Mouse (Mus musculus) liver, embryonic 11.5 days (tissue): ENCODE measurements around the gene Cxcr5. TPM values are rescaled to one million over a fixed set of nuclear protein-coding genes. Genes with fewer than 3 reads are reported as not detected.

Source experiments
- ATAC-seq: fragments of 200-750 bp; cut with Nextera tagmentation; replicated peaks from 2 replicates; pipeline ENCODE4 v1.8.0; 2017; ENCODE audit warnings: moderate number of reproducible peaks, mild to moderate bottlenecking, moderate TSS enrichment, moderate library complexity; ENCODE audit not compliant: low FRiP score
- DNase-seq: peaks from one replicate; pipeline ENCODE4 v3.0.0-alpha.2; 2017; ENCODE audit warnings: low spot score
- H3K27ac ChIP-seq: fragments of 300-500 bp; sonication (generic); 2 replicates; pipeline ENCODE4 v1.5.1; 2014; ENCODE audit warnings: mild to moderate bottlenecking, low read depth, low read length, control low read depth
- H3K27me3 ChIP-seq: fragments of 300-500 bp; sonication (generic); replicated peaks from 2 replicates; pipeline ENCODE4 v1.6.1; 2014; ENCODE audit warnings: low read length, mixed read lengths; ENCODE audit not compliant: control insufficient read depth, insufficient read depth
- H3K36me3 ChIP-seq: fragments of 300-500 bp; sonication (generic); 2 replicates; pipeline ENCODE4 v1.6.1; 2014; ENCODE audit warnings: mild to moderate bottlenecking, low read length, moderate library complexity, mixed read lengths; ENCODE audit not compliant: control insufficient read depth, insufficient read depth
- H3K4me1 ChIP-seq: fragments of 300-500 bp; sonication (generic); replicated peaks from 2 replicates; pipeline ENCODE4 v1.6.1; 2014; ENCODE audit warnings: low read length, mixed read lengths; ENCODE audit not compliant: control insufficient read depth, insufficient read depth
- H3K4me2 ChIP-seq: fragments of 300-500 bp; sonication (generic); 2 replicates; pipeline ENCODE4 v1.6.1; 2014; ENCODE audit warnings: mild to moderate bottlenecking, control low read depth, moderate library complexity
- H3K4me3 ChIP-seq: fragments of 300-500 bp; sonication (generic); 2 replicates; pipeline ENCODE4 v1.5.1; 2014; ENCODE audit warnings: low read depth, low read length, control low read depth
- H3K9ac ChIP-seq: fragments of 300-500 bp; sonication (generic); 2 replicates; pipeline ENCODE4 v1.6.1; 2014; ENCODE audit warnings: low read depth, low read length, control low read depth
- H3K9me3 ChIP-seq: fragments of 300-500 bp; sonication (generic); 2 replicates; pipeline ENCODE4 v1.6.1; 2016; ENCODE audit warnings: low read length, inconsistent platforms, mixed read lengths; ENCODE audit not compliant: control insufficient read depth
- WGBS: fragments of 180-500 bp; shearing (Covaris S2); extraction: QIAGEN DNeasy Blood & Tissue Kit; methylation state at CpG from one replicate; pipeline ENCODE4 v1.1.7; 2014; 5-methylcytosine and 5-hydroxymethylcytosine counted together
- polyA plus RNA-seq: library from polyadenylated mRNA; unstranded; fragments of >200 nt; fragmentation: Nextera tagmentation; extraction: Ambion mirVana; gene quantifications from 2 replicates; pipeline ENCODE4 v1.2.1, GENCODE M21; 2014

Cxcr5 gene
- polyA plus RNA-seq, 1 experiment from 2014 or later = not detected

DNA sequence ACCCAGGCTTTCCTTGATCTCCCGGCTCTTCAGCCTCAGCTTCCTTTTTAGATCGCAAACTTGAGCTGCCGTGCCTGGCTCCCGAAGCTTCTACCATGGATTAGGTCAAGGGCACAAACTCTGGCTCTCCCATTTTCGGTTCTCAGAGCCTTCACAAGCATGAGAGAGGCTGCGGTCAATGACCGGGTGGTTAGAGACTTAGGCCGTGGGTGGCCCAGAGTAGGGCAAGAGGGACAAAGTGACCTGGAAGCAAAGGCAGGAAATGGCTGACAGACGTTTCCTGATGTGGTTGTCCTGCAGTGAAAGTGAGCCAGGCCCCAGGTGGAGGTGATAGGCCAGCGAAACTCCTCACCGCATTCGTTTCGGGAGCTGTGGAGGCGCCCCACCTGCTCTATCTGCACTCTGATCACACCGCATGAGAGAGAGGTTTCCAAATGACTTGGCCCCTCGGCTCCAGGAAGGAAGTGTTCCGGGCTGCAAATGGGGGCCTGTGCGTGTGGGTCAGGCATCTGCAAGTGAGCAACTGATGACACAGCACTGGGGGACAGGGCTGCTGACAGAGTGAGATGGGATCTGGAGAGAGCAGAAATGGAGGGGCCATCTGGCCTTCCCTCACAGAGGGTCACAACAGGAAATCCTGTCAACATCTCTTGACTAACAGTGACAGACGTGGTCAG lies 23.9 kb downstream of the Cxcr5 start:
- Histone ChIP-seq H3K4me3 (no peak overlapping the region), H3K27ac (peak overlapping the region; percentile 39; the same call in 1 of the 2 replicates), H3K27me3 (no peaks in the 10 kb centered on the region), H3K9me3 (no peaks in the 10 kb centered on the region), H3K36me3 (no peaks in the 10 kb centered on the region), H3K9ac (peak overlapping the region; percentile 6; the same call in 1 of the 2 replicates), H3K4me1 (peaks cover 7% of the 10 kb centered on the region), H3K4me2 (peak overlapping the region; percentile 52)
- WGBS = 26% methylated on average over 19 of the region's 19 CpGs
- DNase-seq (no peak), ATAC-seq (peak; percentile 62)

- no peak overlapping the region for H3K27ac ChIP-seq
- no peaks in the 10 kb centered on the region for H3K9me3 ChIP-seq
- peaks cover 7% of the 10 kb centered on the region for H3K4me1 ChIP-seq
- H3K4me2 ChIP-seq = no peak overlapping the region
- no peak overlapping the region for H3K9ac ChIP-seq
- no peak for DNase-seq
- H3K27me3 ChIP-seq = no peaks in the 10 kb centered on the region
- no peak overlapping the region for H3K4me3 ChIP-seq
- no peak for ATAC-seq
- no peaks in the 10 kb centered on the region for H3K36me3 ChIP-seq
- WGBS = 84% methylated on average over 6 of the region's 6 CpGs
Measured at GRCm38 (mm10) chr9:44532991-44533580, 28.6 kb downstream of the Cxcr5 start.

DNA sequence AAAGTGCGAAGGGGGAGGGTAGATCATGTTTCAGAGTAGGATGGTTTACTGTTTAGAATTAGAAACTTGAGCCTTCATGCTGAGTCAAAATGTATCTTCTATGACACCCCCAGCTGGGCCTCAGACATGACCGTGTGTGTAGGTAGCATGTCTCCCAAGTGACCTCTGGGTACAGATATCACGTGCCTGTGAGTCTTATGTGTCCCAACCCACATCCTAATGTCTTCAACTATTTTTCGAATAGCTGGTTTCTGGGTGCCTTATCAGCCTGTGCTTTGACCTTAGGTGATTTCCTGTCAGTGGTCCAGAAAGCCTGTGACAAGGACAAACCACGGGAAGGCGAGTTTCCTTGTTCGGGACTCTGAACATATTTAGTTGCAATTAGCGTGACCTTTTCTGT lies 33.3 kb downstream of the Cxcr5 start:
- Histone ChIP-seq H3K27me3 (no peaks in the 10 kb centered on the region), H3K9ac (no peak overlapping the region), H3K27ac (no peak overlapping the region), H3K36me3 (no peaks in the 10 kb centered on the region), H3K4me1 (no peaks in the 10 kb centered on the region), H3K9me3 (no peaks in the 10 kb centered on the region), H3K4me2 (no peak overlapping the region), H3K4me3 (no peak overlapping the region)
- no peak for ATAC-seq
- no peak for DNase-seq
- WGBS = 42% methylated on average over 8 of the region's 8 CpGs

GRCm38 (mm10) chr9:44526337-44527112 lies 35.2 kb downstream of the Cxcr5 start:
- Histone ChIP-seq H3K9me3 (no peaks in the 10 kb centered on the region), H3K27ac (no peak overlapping the region), H3K4me1 (no peaks in the 10 kb centered on the region), H3K27me3 (no peaks in the 10 kb centered on the region), H3K4me3 (no peak overlapping the region), H3K36me3 (no peaks in the 10 kb centered on the region), H3K9ac (no peak overlapping the region), H3K4me2 (no peak overlapping the region)
- 58% methylated on average over 9 of the region's 9 CpGs for WGBS
- no peak for ATAC-seq
- DNase-seq = no peak

DNA sequence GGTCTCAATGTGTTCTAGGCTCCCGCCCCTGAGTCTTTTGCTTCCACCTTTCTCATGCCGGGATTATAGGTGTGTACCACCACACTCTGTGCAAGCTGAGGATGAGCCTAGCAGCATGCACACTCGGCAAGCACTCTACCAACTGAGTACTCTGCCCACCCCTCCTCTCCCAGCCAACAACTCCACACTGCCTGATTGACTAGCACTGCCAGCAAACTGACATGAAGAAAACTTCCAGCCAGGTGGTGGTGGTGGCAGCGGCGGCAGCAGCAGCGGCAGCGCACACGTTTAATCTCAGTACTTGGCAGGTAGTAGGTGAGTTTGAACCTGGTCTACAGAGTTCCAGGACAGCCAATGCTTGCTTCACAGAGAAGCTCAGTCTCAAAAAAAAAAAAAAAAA lies 36.1 kb downstream of the Cxcr5 start:
- WGBS = 87% methylated on average over 8 of the region's 8 CpGs
- Histone ChIP-seq H3K9me3 (no peaks in the 10 kb centered on the region), H3K4me1 (no peaks in the 10 kb centered on the region), H3K27me3 (no peaks in the 10 kb centered on the region), H3K4me3 (no peak overlapping the region), H3K27ac (no peak overlapping the region), H3K36me3 (no peaks in the 10 kb centered on the region), H3K9ac (no peak overlapping the region), H3K4me2 (no peak overlapping the region)
- no peak for ATAC-seq
- no peak for DNase-seq

- ATAC-seq = no peak
Measured at GRCm38 (mm10) chr9:44525001-44525400, 36.7 kb downstream of the Cxcr5 start.

DNA sequence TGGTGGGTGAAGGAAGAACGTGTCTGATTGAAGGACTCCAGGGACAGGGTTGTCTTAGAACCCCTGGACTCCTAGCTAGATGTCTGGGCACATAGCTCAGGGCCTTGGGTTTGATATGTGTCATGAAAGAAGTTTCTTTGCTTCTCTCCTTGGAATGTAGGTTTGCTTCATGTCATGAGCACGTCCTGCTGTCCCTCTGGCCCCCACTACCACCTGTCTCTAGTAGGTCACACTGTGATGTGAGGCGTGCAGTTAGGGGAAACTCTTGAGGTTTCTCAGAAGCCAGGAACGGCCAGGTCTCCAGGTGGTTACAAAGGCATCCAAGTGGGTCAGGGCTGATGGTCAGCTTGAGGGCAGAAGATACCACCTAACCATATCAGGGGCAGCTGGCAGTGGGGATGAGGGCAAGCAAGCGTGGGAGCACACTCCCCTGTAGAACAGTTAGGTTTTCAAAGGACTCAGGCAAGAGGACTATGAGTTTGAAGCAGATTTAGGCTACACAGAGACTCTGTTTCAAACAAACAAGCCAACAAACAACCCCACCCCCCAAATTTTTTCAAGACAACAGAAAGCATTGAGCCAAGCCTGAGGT lies 37.3 kb downstream of the Cxcr5 start:
- H3K9me3 ChIP-seq = no peaks in the 10 kb centered on the region
- ATAC-seq = no peak
- 63% methylated on average over 5 of the region's 5 CpGs for WGBS

More at GRCm38 (mm10) chr9:44525001-44525400, 36.7 kb downstream of the Cxcr5 start:
- Histone ChIP-seq H3K4me3 (no peak overlapping the region), H3K9me3 (no peaks in the 10 kb centered on the region), H3K4me1 (no peaks in the 10 kb centered on the region), H3K27ac (no peak overlapping the region), H3K27me3 (no peaks in the 10 kb centered on the region), H3K9ac (no peak overlapping the region), H3K4me2 (no peak overlapping the region), H3K36me3 (no peaks in the 10 kb centered on the region)
- no peak for DNase-seq
- WGBS = 78% methylated on average over 3 of the region's 3 CpGs

DNA sequence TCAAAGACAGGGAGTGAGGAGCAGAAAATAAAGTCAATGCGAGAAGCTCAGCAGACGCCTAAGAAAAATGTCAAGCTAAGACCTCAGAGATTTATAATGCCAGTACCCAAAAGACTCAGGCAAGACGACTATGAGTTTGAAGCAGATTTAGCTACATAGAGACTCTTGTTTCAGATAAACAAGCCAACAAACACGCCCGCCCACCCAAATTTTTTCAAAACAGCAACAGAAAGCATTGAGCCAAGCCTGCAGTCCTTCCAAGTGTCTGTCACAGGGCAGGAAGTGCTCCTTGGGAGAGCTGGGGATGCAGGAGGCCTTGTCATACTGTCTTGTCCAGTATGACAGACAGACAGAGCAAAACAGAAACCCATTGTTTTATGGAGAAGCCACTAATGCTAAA lies 38.0 kb downstream of the Cxcr5 start:
- Histone ChIP-seq H3K4me1 (no peaks in the 10 kb centered on the region), H3K27me3 (no peaks in the 10 kb centered on the region), H3K36me3 (no peaks in the 10 kb centered on the region), H3K27ac (no peak overlapping the region), H3K4me3 (no peak overlapping the region), H3K9me3 (no peaks in the 10 kb centered on the region), H3K4me2 (no peak overlapping the region), H3K9ac (no peak overlapping the region)
- WGBS = 74% methylated on average over 5 of the region's 5 CpGs
- ATAC-seq (no peak), DNase-seq (no peak)

More for the DNA sequence above, 37.3 kb downstream of the Cxcr5 start:
- DNase-seq = no peak
- H3K4me1 ChIP-seq = no peaks in the 10 kb centered on the region
- H3K27me3 ChIP-seq = no peaks in the 10 kb centered on the region
- H3K36me3 ChIP-seq = no peaks in the 10 kb centered on the region
- H3K9ac ChIP-seq = no peak overlapping the region
- H3K4me2 ChIP-seq = no peak overlapping the region
- no peak overlapping the region for H3K4me3 ChIP-seq
- H3K27ac ChIP-seq = no peak overlapping the region
